Mouse (Mus musculus) thymus, adult 2 months (tissue): ENCODE results near the gene Ano10. TPM values are rescaled to one million over a fixed set of nuclear protein-coding genes. Genes with fewer than 3 reads are reported as not detected.
"Not testable (repeated sequence)": the region's sequence is repeated elsewhere in the genome, so short reads cannot be mapped to it uniquely, and the experiment has no call there.

Source experiments
- DNase-seq: peaks from one replicate; pipeline ENCODE4 v3.0.0; 2021
- H3K27ac ChIP-seq: fragments of 200-500 bp; 2 replicates; pipeline ENCODE4 v1.5.1; 2012; ENCODE audit warnings: low read length, control low read depth; ENCODE audit not compliant: control insufficient read depth, insufficient read depth
- H3K27me3 ChIP-seq: fragments of 200-500 bp; 2 replicates; pipeline ENCODE4 v1.6.1; 2012; ENCODE audit warnings: mild to moderate bottlenecking, low read length, moderate library complexity, mixed read lengths; ENCODE audit not compliant: control insufficient read depth, insufficient read depth
- H3K36me3 ChIP-seq: fragments of 200-500 bp; 2 replicates; pipeline ENCODE4 v1.6.1; 2012; ENCODE audit warnings: mild to moderate bottlenecking, low read length, moderate library complexity; ENCODE audit not compliant: control insufficient read depth, insufficient read depth
- H3K4me1 ChIP-seq: fragments of 200-500 bp; replicated peaks from 2 replicates; pipeline ENCODE4 v1.6.1; 2012; ENCODE audit warnings: low read length; ENCODE audit not compliant: control insufficient read depth, insufficient read depth
- H3K4me3 ChIP-seq: fragments of 200-500 bp; 2 replicates; pipeline ENCODE4 v1.5.1; 2012; ENCODE audit warnings: mild to moderate bottlenecking, low read length, control low read depth, moderate library complexity; ENCODE audit not compliant: control insufficient read depth, insufficient read depth
- CTCF ChIP-seq: fragments of 200-500 bp; IDR thresholded peaks from 2 replicates; pipeline ENCODE4 v1.5.1; 2012; ENCODE audit warnings: mild to moderate bottlenecking, control low read depth, low read length, moderate library complexity, borderline replicate concordance; ENCODE audit not compliant: control insufficient read depth, poor library complexity, insufficient read depth; ENCODE audit errors: extremely low read depth
- POLR2A ChIP-seq: fragments of 200-500 bp; IDR thresholded peaks from 2 replicates; pipeline ENCODE4 v1.6.1; 2012; ENCODE audit warnings: mild to moderate bottlenecking, low read length, control low read depth, moderate library complexity; ENCODE audit not compliant: control insufficient read depth, poor library complexity, insufficient read depth; ENCODE audit errors: extremely low read depth
- WGBS: fragments of 180-500 bp; shearing (Covaris S2); methylation state at CpG from one replicate; pipeline ENCODE4 v1.1.7; 2018; 5-methylcytosine and 5-hydroxymethylcytosine counted together
- polyA plus RNA-seq: library from polyadenylated mRNA; depleted of rRNA; stranded (reverse); fragments of >200 nt; gene quantifications from 2 replicates; pipeline ENCODE4 v1.2.3, GENCODE M21; 2012

Gene Ano10
- polyA plus RNA-seq, 1 experiment = 41.3 TPM

DNA sequence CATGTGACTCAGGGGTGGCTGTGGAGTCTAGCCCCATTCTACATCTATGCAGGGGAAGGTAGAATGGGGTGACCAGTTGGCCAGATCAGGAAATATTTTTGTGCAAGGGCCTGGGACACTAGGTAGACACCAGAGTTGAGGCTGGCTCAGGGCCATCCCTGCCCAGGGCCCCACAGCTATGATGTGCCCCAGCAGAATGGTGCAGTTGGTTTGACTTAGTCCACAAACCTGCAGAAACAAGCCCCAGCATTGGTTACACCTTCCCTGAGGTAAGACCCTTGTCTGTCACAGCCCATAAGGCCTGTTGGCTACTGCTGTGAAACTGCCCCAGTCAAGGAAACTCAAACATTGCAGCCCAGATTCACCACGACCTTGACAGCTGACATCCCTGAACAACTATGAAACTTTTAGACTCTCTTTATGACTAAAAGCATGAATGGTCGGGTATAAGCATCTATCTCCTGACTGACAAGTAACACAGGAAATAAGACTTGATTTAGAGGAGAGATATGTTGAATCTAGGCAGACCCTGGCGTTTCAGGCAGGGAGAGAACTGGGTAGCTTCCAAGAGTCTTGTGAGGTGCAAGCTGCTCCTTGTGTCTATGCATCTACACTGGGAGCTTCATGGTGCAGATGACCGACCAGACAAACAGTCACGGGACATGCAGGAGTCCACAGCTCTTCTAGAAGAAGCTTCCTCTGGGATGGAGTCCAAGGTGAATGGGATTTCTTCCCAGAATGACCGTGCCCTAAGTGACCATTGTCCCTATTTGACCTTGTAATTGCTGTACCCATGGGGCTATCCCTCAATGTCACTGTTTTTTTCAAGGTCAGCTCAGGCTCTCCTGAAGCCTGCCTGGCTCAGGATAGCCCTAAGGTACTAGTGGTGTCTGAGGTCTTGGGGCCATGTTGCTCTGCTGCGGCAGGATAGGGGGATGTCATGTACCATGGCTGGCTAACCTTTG, 116.7 kb downstream of the Ano10 start:
- Histone ChIP-seq H3K27me3 (no peaks in the 10 kb centered on the region), H3K27ac (no peak overlapping the region), H3K36me3 (no peaks in the 10 kb centered on the region), H3K4me3 (no peak overlapping the region), H3K4me1 (peaks cover 2% of the 10 kb centered on the region; the same call in 1 of the 2 replicates)
- TF ChIP-seq CTCF (no peak), POLR2A (no peak)
- DNase-seq = no peak
- 66% methylated on average over 7 of the region's 7 CpGs for WGBS

- Histone ChIP-seq H3K27ac (no peak overlapping the region), H3K27me3 (no peaks in the 10 kb centered on the region), H3K36me3 (no peaks in the 10 kb centered on the region), H3K4me1 (peaks cover 2% of the 10 kb centered on the region; the same call in 1 of the 2 replicates), H3K4me3 (no peak overlapping the region)
- WGBS = 95% methylated on average over 6 of the region's 6 CpGs
- DNase-seq = no peak
- TF ChIP-seq POLR2A (no peak), CTCF (no peak)
These were observed 119.5 kb downstream of the Ano10 start for GRCm38 (mm10) chr9:122174723-122175122.

DNA sequence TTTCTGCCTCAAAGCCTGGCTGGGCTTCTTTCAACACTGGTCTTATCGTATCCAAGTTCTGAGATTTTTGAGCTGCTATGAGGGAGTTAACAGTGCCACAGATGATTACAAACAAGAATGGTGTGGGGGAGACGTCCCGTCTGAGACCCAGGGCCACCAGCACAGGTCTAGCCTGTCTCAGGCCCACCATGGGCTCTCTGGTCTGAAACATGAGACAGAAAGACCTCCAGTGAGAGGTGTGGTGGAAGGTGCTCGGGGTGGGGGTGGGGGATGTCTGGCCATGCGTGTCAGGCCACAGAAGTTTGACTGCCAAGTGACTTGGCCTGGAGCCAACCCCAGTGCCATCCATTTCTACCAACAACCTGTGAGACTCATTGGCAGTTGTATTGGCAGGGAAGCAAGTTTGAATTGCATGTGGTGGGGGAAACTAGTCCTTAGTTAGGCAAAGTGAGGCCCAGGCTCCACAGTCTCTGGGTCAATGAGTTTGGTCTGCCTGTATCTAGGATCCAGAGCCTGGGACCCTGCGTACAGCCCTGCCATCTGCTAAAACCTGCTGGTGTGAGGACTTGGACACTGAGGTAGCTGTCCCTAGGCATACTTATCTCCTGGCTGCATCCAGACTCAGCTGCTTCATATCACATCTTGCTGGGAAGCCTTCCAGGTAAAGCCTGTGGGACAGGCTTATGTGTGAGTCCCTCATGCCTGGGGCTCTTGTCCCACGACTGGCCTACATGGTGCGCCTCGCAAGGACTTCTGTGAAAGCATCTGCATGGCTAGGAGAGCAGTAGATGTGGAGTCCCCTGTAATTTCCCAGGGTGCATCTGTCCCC, 120.6 kb downstream of the Ano10 start:
- no peak overlapping the region for H3K4me3 ChIP-seq
- H3K27me3 ChIP-seq = no peaks in the 10 kb centered on the region
- TF ChIP-seq CTCF = no peak
- no peak for TF ChIP-seq POLR2A
- peaks cover 2% of the 10 kb centered on the region; the same call in 1 of the 2 replicates for H3K4me1 ChIP-seq
- no peak overlapping the region for H3K27ac ChIP-seq
- no peak for DNase-seq
- no peaks in the 10 kb centered on the region for H3K36me3 ChIP-seq
- WGBS = 92% methylated on average over 9 of the region's 9 CpGs

GRCm38 (mm10) chr9:122172612-122173186, 121.5 kb downstream of the Ano10 start:
- H3K27me3 ChIP-seq = no peaks in the 10 kb centered on the region
- 95% methylated on average over 11 of the region's 11 CpGs for WGBS
- no peak overlapping the region for H3K4me3 ChIP-seq
- DNase-seq = no peak
- peaks cover 2% of the 10 kb centered on the region; the same call in 1 of the 2 replicates for H3K4me1 ChIP-seq
- no peaks in the 10 kb centered on the region for H3K36me3 ChIP-seq
- TF ChIP-seq CTCF (no peak), POLR2A (no peak)
- no peak overlapping the region for H3K27ac ChIP-seq

DNA sequence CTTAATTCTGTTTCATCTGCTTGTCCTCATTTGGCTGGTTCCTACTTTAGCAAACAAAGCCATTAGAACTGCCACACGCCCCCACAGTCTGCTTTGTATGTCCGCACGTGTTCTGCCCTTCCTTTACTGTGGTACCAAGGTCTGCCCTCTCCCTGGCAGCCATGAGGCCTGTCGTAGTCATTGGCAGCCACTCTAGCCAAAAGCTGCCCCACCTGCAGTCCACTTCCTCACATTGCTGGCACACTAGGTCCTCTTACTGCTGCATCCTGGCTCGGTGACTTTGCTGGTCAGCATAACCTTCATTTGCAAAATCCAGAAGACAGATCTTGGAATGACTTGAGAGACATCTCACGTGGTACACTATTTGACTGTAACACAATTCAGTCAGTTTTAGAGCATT, 124.3 kb downstream of the Ano10 start:
- TF ChIP-seq CTCF (no peak), POLR2A (no peak)
- no peaks in the 10 kb centered on the region for H3K27me3 ChIP-seq
- peaks cover 18% of the 10 kb centered on the region for H3K36me3 ChIP-seq
- WGBS = 86% methylated on average over 6 of the region's 6 CpGs
- DNase-seq = no peak
- no peak overlapping the region for H3K4me3 ChIP-seq
- no peaks in the 10 kb centered on the region for H3K4me1 ChIP-seq
- no peak overlapping the region for H3K27ac ChIP-seq

- 94% methylated on average over 5 of the region's 5 CpGs for WGBS
- H3K27ac ChIP-seq, H3K4me1 ChIP-seq, DNase-seq, H3K4me3 ChIP-seq, H3K27me3 ChIP-seq: not testable (repeated sequence)
- peaks cover 29% of the 10 kb centered on the region for H3K36me3 ChIP-seq
These were observed 126.5 kb downstream of the Ano10 start for GRCm38 (mm10) chr9:122167719-122168118.
